Mouse (Mus musculus) testis, adult 2 months (tissue): ENCODE data around the gene Plppr1.

Experiments used
- CTCF ChIP-seq: fragments of 200-500 bp; IDR thresholded peaks from 2 replicates; pipeline ENCODE4 v1.5.1; 2012; ENCODE audit warnings: low read depth, mild to moderate bottlenecking, inconsistent platforms, low read length, moderate library complexity; ENCODE audit not compliant: control insufficient read depth, insufficient read depth, insufficient replicate concordance
- POLR2A ChIP-seq: fragments of 200-500 bp; IDR thresholded peaks from 2 replicates; pipeline ENCODE4 v1.6.1; 2012; ENCODE audit warnings: low read depth, mild to moderate bottlenecking, inconsistent platforms, low read length, moderate library complexity; ENCODE audit not compliant: control insufficient read depth

DNA sequence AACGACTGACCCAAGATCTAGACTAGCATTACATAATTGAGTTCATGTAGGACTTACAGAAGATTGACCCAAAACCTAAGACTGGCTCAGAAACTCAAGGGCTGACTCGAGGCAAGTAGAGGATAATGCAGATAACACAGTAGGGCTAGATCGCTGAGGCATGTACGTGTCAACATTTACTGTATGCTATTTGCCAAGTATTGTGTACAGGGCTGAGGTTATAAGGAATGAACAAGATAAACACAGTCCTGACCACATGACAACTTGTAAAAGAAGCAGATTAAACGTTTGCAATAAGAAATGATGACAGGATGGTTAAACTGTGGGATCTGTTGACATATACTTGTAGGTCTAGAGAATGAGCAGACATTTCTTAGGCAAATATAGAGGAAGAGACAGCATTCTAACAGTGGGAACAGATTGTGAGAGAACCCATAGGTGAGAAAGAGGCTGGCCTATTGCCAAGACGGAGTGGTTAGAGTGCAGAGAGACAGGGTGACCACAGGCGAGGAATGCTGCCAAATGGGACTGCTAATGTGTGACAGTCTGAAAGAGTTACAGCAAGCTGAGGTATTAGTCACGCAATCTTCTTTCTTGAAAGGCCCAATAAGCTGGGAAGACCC is 138.2 kb downstream of the Plppr1 start:
- TF ChIP-seq CTCF: no peak
- no peak for TF ChIP-seq POLR2A
